Mouse (Mus musculus) left cerebral cortex, postnatal 10 days (tissue): ENCODE results near the gene Tmem123. TPM values are rescaled to one million over a fixed set of nuclear protein-coding genes. Genes with fewer than 3 reads are reported as not detected.

Experiments
- DNase-seq, 2 experiments: peaks; one replicate each; pipeline ENCODE4 v3.0.0; 2021 to 2022; ENCODE audit warnings: low spot score in 2 of 2, mixed read lengths in 1 of 2; ENCODE audit errors: extremely low spot score in 1 of 2
- intact Hi-C: fragments of 180-260 bp; cut with DNase I; formaldehyde crosslinking; loops from one replicate; pipeline ENCODE4 v1.15.1; 2025
- total RNA-seq, 2 experiments: library from RNA; stranded (reverse); gene quantifications; 2 replicates each; pipeline ENCODE4 v1.2.3; 2021

The Tmem123 gene
- total RNA-seq: 1 to 10 TPM; 7.8 to 9.2 TPM

GRCm38 (mm10) chr9:7763614-7764300 is at the start of gene Tmem123:
Tmem123 (plus strand) TSS chr9:7764041.
- DNase-seq: peak; percentile 85 to 99
- intact Hi-C loops: no loop called here

- intact Hi-C loops: loop anchor here (5.0 to 10.0 kb wide), 4 partner anchors 111 to 511 kb away; no protein-coding TSS in a partner anchor
- DNase-seq: peak in 1 of 2 experiments; percentile 30
Observed at GRCm38 (mm10) chr9:7714062-7714907, 49.6 kb upstream of the Tmem123 start.

GRCm38 (mm10) chr9:7714908-7715175 is 49.0 kb upstream of the Tmem123 start:
- DNase-seq: no peak
- intact Hi-C loops: loop anchor here (5.0 to 10.0 kb wide), 4 partner anchors 110 to 510 kb away; no protein-coding TSS in a partner anchor

- no peak for DNase-seq
- intact Hi-C loops: no loop called here
Observed at GRCm38 (mm10) chr9:7721543-7721942, 42.3 kb upstream of the Tmem123 start.

- intact Hi-C loops: no loop called here
- DNase-seq: no peak
Observed at GRCm38 (mm10) chr9:7728997-7729396, 34.8 kb upstream of the Tmem123 start.

GRCm38 (mm10) chr9:7742696-7743095 is 21.1 kb upstream of the Tmem123 start:
- DNase-seq: no peak
- intact Hi-C loops: no loop called here

GRCm38 (mm10) chr9:7744156-7744555 is 19.7 kb upstream of the Tmem123 start:
- DNase-seq: no peak
- intact Hi-C loops: no loop called here

- intact Hi-C loops: no loop called here
- DNase-seq: no peak
Observed at GRCm38 (mm10) chr9:7748881-7749280, 15.0 kb upstream of the Tmem123 start.

- no peak for DNase-seq
- intact Hi-C loops: no loop called here
Observed at GRCm38 (mm10) chr9:7749537-7749936, 14.3 kb upstream of the Tmem123 start.

GRCm38 (mm10) chr9:7755889-7756423 is 7.9 kb upstream of the Tmem123 start:
- intact Hi-C loops: no loop called here
- DNase-seq: no peak

- intact Hi-C loops: no loop called here
- no peak for DNase-seq
Observed at GRCm38 (mm10) chr9:7761906-7762455, 1.9 kb upstream of the Tmem123 start.

GRCm38 (mm10) chr9:7762741-7763140 is 1.1 kb upstream of the Tmem123 start:
- DNase-seq: no peak
- intact Hi-C loops: no loop called here

GRCm38 (mm10) chr9:7764463-7764871 is 626 bp downstream of the Tmem123 start:
- intact Hi-C loops: no loop called here
- no peak for DNase-seq

- intact Hi-C loops: no loop called here
- DNase-seq: no peak
Observed at GRCm38 (mm10) chr9:7765236-7765635, 1.4 kb downstream of the Tmem123 start.

- no peak for DNase-seq
- intact Hi-C loops: no loop called here
Observed at GRCm38 (mm10) chr9:7766582-7766981, 2.7 kb downstream of the Tmem123 start.

- intact Hi-C loops: no loop called here
- no peak for DNase-seq
Observed at GRCm38 (mm10) chr9:7767526-7767925, 3.7 kb downstream of the Tmem123 start.

GRCm38 (mm10) chr9:7769081-7769480 is 5.2 kb downstream of the Tmem123 start:
- intact Hi-C loops: no loop called here
- peak in 1 of 2 experiments; percentile 45 for DNase-seq

- DNase-seq: no peak
- intact Hi-C loops: no loop called here
Observed at GRCm38 (mm10) chr9:7769491-7769890, 5.7 kb downstream of the Tmem123 start.

GRCm38 (mm10) chr9:7772361-7772760 is 8.5 kb downstream of the Tmem123 start:
- intact Hi-C loops: no loop called here

More at GRCm38 (mm10) chr9:7772361-7772760, 8.5 kb downstream of the Tmem123 start:
- DNase-seq: no peak
